Mouse (Mus musculus) stomach, postnatal 0 days (tissue): Measurements from ENCODE around the gene Tril. TPM values are rescaled to one million over a fixed set of nuclear protein-coding genes. Genes with fewer than 3 reads are reported as not detected.

ENCODE experiments used
- ATAC-seq: fragments of 200-750 bp; cut with Nextera tagmentation; 2 replicates; pipeline ENCODE4 v1.8.0; 2017; ENCODE audit not compliant: low FRiP score, low TSS enrichment
- DNase-seq: peaks from one replicate; pipeline ENCODE4 v3.0.0-alpha.2; 2016; ENCODE audit warnings: low spot score
- H3K27ac ChIP-seq: fragments of 300-500 bp; sonication (generic); replicated peaks from 2 replicates; pipeline ENCODE4 v1.5.1; 2014; ENCODE audit warnings: mild to moderate bottlenecking, control low read depth
- H3K27me3 ChIP-seq: fragments of 300-500 bp; sonication (generic); 2 replicates; pipeline ENCODE4 v1.6.1; 2014; ENCODE audit warnings: low read length; ENCODE audit not compliant: control insufficient read depth, insufficient read depth
- H3K36me3 ChIP-seq: fragments of 300-500 bp; sonication (generic); 2 replicates; pipeline ENCODE4 v1.6.1; 2014; ENCODE audit warnings: low read length, mixed read lengths; ENCODE audit not compliant: control insufficient read depth, insufficient read depth
- H3K4me1 ChIP-seq: fragments of 300-500 bp; sonication (generic); replicated peaks from 2 replicates; pipeline ENCODE4 v1.6.1; 2014; ENCODE audit warnings: antibody characterized with exemption; ENCODE audit not compliant: control insufficient read depth, insufficient read depth
- H3K4me2 ChIP-seq: fragments of 300-500 bp; sonication (generic); replicated peaks from 2 replicates; pipeline ENCODE4 v1.6.1; 2014; ENCODE audit warnings: low read depth, mild to moderate bottlenecking, control low read depth, moderate library complexity
- H3K4me3 ChIP-seq: fragments of 300-500 bp; sonication (generic); 2 replicates; pipeline ENCODE4 v1.5.1; 2014; ENCODE audit warnings: low read depth, low read length, control low read depth
- H3K9ac ChIP-seq: fragments of 300-500 bp; sonication (generic); 2 replicates; pipeline ENCODE4 v1.6.1; 2014; ENCODE audit warnings: mild to moderate bottlenecking, low read length, control low read depth, mixed read lengths
- H3K9me3 ChIP-seq: fragments of 300-500 bp; sonication (generic); 2 replicates; pipeline ENCODE4 v1.6.1; 2016; ENCODE audit warnings: low read length; ENCODE audit not compliant: control insufficient read depth
- CTCF ChIP-seq: IDR thresholded peaks from 2 replicates; pipeline ENCODE4 v1.5.1; 2016; ENCODE audit warnings: antibody characterized with exemption, low read depth, mild to moderate bottlenecking, moderate library complexity
- EP300 ChIP-seq: optimal IDR thresholded peaks from 2 replicates; pipeline ENCODE3; 2016; ENCODE audit warnings: antibody characterized with exemption
- WGBS: fragments of 180-500 bp; shearing (Covaris S2); extraction: QIAGEN DNeasy Blood & Tissue Kit; methylation state at CpG from one replicate; pipeline ENCODE4 v1.1.7; 2014; 5-methylcytosine and 5-hydroxymethylcytosine counted together
- polyA plus RNA-seq: library from polyadenylated mRNA; unstranded; fragments of >200 nt; fragmentation: Nextera tagmentation; extraction: Ambion mirVana; gene quantifications from 2 replicates; pipeline ENCODE4 v1.2.1, GENCODE M21; 2015

Tril gene
- polyA plus RNA-seq, 1 experiment from 2014 or later: 6.8 TPM

- no peaks in the 10 kb centered on the region for H3K27me3 ChIP-seq
- H3K4me3 ChIP-seq: no peak overlapping the region
- H3K4me1 ChIP-seq: no peaks in the 10 kb centered on the region
- no peak for TF ChIP-seq CTCF
- TF ChIP-seq EP300: no peak
- no peak for ATAC-seq
- DNase-seq: no peak
- no peak overlapping the region for H3K9ac ChIP-seq
- H3K27ac ChIP-seq: no peak overlapping the region
- H3K9me3 ChIP-seq: no peaks in the 10 kb centered on the region
- H3K4me2 ChIP-seq: no peak overlapping the region
- H3K36me3 ChIP-seq: no peaks in the 10 kb centered on the region
- WGBS: 89% methylated on average over 4 of the region's 4 CpGs
These were observed 17.1 kb downstream of the Tril start for GRCm38 (mm10) chr6:53803551-53803950.

GRCm38 (mm10) chr6:53801893-53802286 is 18.7 kb downstream of the Tril start:
- Histone ChIP-seq H3K9ac (no peak overlapping the region), H3K4me3 (no peak overlapping the region), H3K27me3 (no peaks in the 10 kb centered on the region), H3K27ac (no peak overlapping the region), H3K9me3 (no peaks in the 10 kb centered on the region), H3K36me3 (no peaks in the 10 kb centered on the region), H3K4me2 (no peak overlapping the region), H3K4me1 (no peaks in the 10 kb centered on the region)
- 49% methylated on average over 5 of the region's 5 CpGs for WGBS
- ATAC-seq: peak; percentile 35; the same call in 1 of the 2 replicates
- no peak for DNase-seq
- TF ChIP-seq EP300 (no peak), CTCF (no peak)

- Histone ChIP-seq H3K36me3 (no peaks in the 10 kb centered on the region), H3K27me3 (no peaks in the 10 kb centered on the region), H3K27ac (no peak overlapping the region), H3K9ac (no peak overlapping the region), H3K4me3 (no peak overlapping the region), H3K4me2 (no peak overlapping the region), H3K4me1 (no peaks in the 10 kb centered on the region), H3K9me3 (no peaks in the 10 kb centered on the region)
- TF ChIP-seq EP300: no peak
- no peak for TF ChIP-seq CTCF
- DNase-seq (no peak), ATAC-seq (peak; percentile 21; the same call in 1 of the 2 replicates)
- 52% methylated on average over 4 of the region's 4 CpGs for WGBS
These were observed 19.2 kb downstream of the Tril start for GRCm38 (mm10) chr6:53801269-53801892.

- Histone ChIP-seq H3K36me3 (no peaks in the 10 kb centered on the region), H3K4me3 (no peak overlapping the region), H3K4me2 (no peak overlapping the region), H3K9ac (no peak overlapping the region), H3K27ac (no peak overlapping the region), H3K4me1 (no peaks in the 10 kb centered on the region), H3K9me3 (no peaks in the 10 kb centered on the region), H3K27me3 (no peaks in the 10 kb centered on the region; the same call in 1 of the 2 replicates)
- WGBS: 85% methylated on average over 3 of the region's 3 CpGs
- TF ChIP-seq EP300: no peak
- DNase-seq: no peak
- no peak for ATAC-seq
These were observed 21.8 kb downstream of the Tril start for GRCm38 (mm10) chr6:53798865-53799264.

GRCm38 (mm10) chr6:53796835-53797234 is 23.8 kb downstream of the Tril start:
- 65% methylated on average over 3 of the region's 3 CpGs for WGBS
- Histone ChIP-seq H3K4me2 (no peak overlapping the region), H3K9ac (no peak overlapping the region), H3K27ac (no peak overlapping the region), H3K9me3 (no peaks in the 10 kb centered on the region), H3K4me3 (no peak overlapping the region), H3K4me1 (no peaks in the 10 kb centered on the region), H3K27me3 (no peaks in the 10 kb centered on the region; the same call in 1 of the 2 replicates), H3K36me3 (no peaks in the 10 kb centered on the region)
- no peak for TF ChIP-seq EP300
- no peak for TF ChIP-seq CTCF
- DNase-seq (no peak), ATAC-seq (no peak)

- Histone ChIP-seq H3K9ac (no peak overlapping the region), H3K27ac (no peak overlapping the region), H3K4me2 (no peak overlapping the region), H3K36me3 (no peaks in the 10 kb centered on the region), H3K9me3 (no peaks in the 10 kb centered on the region), H3K27me3 (no peaks in the 10 kb centered on the region; the same call in 1 of the 2 replicates), H3K4me1 (no peaks in the 10 kb centered on the region), H3K4me3 (no peak overlapping the region)
- 24% methylated on average over 5 of the region's 5 CpGs for WGBS
- ATAC-seq: peak; percentile 70; the same call in 1 of the 2 replicates
- TF ChIP-seq EP300 (no peak), CTCF (peak; percentile 75)
- DNase-seq: peak; percentile 64
These were observed 24.8 kb downstream of the Tril start for GRCm38 (mm10) chr6:53795788-53796187.
